Mouse (Mus musculus): Measurements from ENCODE around the gene Apbb2.

GRCm38 (mm10) chr5:66654220-66654619 is 35.6 kb upstream of the Apbb2 start:
- no peak for TF ChIP-seq USF1 (IDR thresholded peaks at IDR 0.05; ENCODE audit: low read depth)
- no peak for TF ChIP-seq MYOD1 (IDR thresholded peaks at IDR 0.05; ENCODE audit: control insufficient read depth in 1 of 3, insufficient read length in 2 of 3, low read depth in 2 of 3)
- TF ChIP-seq MAX (IDR thresholded peaks at IDR 0.05; ENCODE audit: low read depth): no peak
- TF ChIP-seq POLR2A (IDR thresholded peaks at IDR 0.05; ENCODE audit: insufficient read length, low read depth): no peak
- no peak for TF ChIP-seq TCF12 (IDR thresholded peaks at IDR 0.05; ENCODE audit: insufficient read depth, poor library complexity, severe bottlenecking)
- TF ChIP-seq E2F4 (IDR thresholded peaks at IDR 0.05; ENCODE audit: insufficient read depth): no peak
- TF ChIP-seq POLR2AphosphoS2 (IDR thresholded peaks at IDR 0.05; ENCODE audit: insufficient read length, low read depth): no peak
- no peak for TF ChIP-seq SRF (IDR thresholded peaks at IDR 0.05; ENCODE audit: control insufficient read depth, insufficient read length, low read depth)
